Mouse (Mus musculus): Measurements from ENCODE around the gene Fat4. TPM values are rescaled to one million over a fixed set of nuclear protein-coding genes. Genes with fewer than 3 reads are reported as not detected.

Gene Fat4
- total RNA-seq, 2 experiments from 2014 or later, result under 0.01 TPM; not detected in 1

DNA sequence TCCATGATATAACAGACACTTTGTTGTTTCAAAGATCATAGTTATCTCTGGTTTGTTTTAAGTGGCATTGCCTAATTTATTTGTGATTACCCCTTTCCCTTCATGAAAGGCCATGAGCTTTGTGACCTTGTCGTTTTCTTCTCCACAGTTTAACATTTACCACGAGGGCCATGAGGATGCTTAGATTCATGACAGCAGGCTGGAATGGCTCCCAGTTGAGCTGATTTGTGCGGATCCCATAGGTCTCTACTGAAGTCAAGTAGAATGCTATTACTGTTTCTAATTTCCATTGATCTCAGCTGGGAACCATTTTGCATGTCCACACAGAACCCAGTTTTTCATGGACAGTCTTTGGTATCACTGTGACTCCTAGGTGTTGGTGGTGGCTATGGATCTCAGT, 67.5 kb downstream of the Fat4 start:
- no peak for ATAC-seq (replicated peaks; ENCODE audit: low FRiP score, poor library complexity, severe bottlenecking)

DNA sequence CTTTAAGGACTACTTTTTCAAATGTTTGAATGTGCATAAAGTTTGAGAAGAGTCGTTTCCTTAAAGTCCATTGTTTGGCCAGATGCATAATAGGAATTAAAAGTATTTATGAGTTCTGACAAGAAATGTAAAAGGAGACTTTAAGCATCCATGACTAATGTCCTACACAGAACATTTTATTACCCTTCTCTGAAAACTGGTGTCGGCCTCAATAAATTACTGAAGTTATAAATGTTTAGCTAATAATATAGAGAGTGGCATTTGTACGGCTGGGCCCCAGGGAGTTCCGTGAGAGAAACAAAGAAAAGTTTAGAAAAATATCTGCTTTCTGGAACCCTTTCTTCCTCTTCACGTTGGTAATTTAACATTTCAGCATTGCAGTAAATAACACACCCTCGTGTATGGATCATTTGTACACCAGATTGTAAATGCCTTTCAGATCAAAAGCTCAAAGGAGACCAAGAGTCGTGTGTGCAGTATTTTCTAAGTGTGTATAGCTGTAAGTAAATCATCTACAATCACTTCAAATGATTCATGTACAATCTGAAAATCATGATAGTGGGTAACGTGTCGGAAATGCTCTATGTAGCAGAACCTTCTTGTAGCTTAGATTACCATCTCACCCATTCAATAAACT, 69.4 kb downstream of the Fat4 start:
- no peak for ATAC-seq (replicated peaks; ENCODE audit: low FRiP score, poor library complexity, severe bottlenecking)

DNA sequence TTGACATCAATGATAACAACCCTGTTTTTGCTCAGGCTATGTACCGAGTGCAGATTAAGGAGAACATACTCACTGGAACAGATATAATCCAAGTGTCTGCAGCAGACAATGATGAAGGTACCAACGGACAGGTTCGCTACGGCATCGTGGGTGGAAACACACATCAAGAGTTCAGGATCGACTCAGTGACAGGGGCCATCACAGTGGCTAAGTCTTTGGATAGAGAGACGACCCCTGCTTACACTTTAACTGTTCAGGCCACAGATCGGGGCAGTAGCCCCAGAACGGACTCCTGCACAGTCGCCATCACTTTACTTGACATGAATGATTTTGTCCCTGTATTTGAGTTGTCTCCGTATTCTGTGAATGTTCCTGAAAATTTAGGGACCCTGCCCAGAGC, 70.4 kb downstream of the Fat4 start:
- no peak for ATAC-seq (replicated peaks; ENCODE audit: low FRiP score, poor library complexity, severe bottlenecking)

- no peak for ATAC-seq (replicated peaks; ENCODE audit: low FRiP score, poor library complexity, severe bottlenecking)
Observed at GRCm38 (mm10) chr3:38962328-38962727, 75.6 kb downstream of the Fat4 start.

GRCm38 (mm10) chr3:38967480-38967879, 80.7 kb downstream of the Fat4 start:
- ATAC-seq (replicated peaks; ENCODE audit: low FRiP score, poor library complexity, severe bottlenecking), result no peak

- ATAC-seq (replicated peaks; ENCODE audit: low FRiP score, poor library complexity, severe bottlenecking), result no peak
Observed at GRCm38 (mm10) chr3:38986379-38986778, 99.6 kb downstream of the Fat4 start.

GRCm38 (mm10) chr3:38989181-38989580, 102.4 kb downstream of the Fat4 start:
- ATAC-seq (replicated peaks; ENCODE audit: low FRiP score, poor library complexity, severe bottlenecking), result no peak

GRCm38 (mm10) chr3:39000011-39000410, 113.3 kb downstream of the Fat4 start:
- ATAC-seq (replicated peaks; ENCODE audit: low FRiP score, poor library complexity, severe bottlenecking), result no peak

DNA sequence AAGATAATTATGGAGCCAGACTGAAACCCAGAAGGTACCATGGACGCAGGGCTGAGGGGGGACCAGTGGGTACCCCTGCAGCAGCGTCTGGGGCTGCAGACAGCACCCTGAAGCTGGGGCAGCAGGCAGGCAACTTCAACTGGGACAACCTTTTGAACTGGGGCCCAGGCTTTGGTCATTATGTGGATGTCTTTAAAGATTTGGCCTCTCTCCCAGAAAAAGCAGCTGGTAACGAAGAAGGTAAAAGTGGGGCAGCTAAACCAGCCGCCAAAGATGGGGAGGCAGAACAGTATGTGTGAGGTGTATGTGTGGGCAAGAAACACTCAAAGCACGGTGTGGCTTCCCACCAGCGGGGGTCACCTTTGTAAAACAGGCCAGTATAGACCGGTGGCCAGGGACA, 123.8 kb downstream of the Fat4 start:
- ATAC-seq (replicated peaks; ENCODE audit: low FRiP score, poor library complexity, severe bottlenecking), result no peak

DNA sequence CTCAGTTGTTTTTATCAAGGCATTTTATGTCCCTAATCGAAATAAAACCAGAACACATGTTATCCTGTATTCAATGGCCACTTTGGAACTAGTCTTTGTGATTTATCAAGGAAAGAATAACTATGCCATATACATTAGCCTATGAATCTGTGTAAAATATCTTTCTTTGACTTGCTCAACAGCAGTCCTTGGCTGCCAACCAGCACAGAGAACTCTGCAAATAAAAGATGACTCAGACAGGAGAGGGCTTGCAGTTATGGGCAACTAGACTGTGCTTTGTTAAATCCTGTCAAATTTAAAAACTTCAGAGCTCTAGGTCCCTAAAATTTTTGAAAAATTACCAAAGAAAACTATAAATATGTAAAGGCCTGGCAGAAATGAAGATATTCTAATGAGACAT, 130.9 kb downstream of the Fat4 start:
- no peak for ATAC-seq (replicated peaks; ENCODE audit: low FRiP score, poor library complexity, severe bottlenecking)

- ATAC-seq (replicated peaks; ENCODE audit: low FRiP score, poor library complexity, severe bottlenecking), result no peak
Observed at GRCm38 (mm10) chr3:39036113-39036512, 149.4 kb downstream of the Fat4 start.

- no peak for ATAC-seq (replicated peaks; ENCODE audit: low FRiP score, poor library complexity, severe bottlenecking)
Observed at GRCm38 (mm10) chr3:39046425-39046824, 159.7 kb downstream of the Fat4 start.

DNA sequence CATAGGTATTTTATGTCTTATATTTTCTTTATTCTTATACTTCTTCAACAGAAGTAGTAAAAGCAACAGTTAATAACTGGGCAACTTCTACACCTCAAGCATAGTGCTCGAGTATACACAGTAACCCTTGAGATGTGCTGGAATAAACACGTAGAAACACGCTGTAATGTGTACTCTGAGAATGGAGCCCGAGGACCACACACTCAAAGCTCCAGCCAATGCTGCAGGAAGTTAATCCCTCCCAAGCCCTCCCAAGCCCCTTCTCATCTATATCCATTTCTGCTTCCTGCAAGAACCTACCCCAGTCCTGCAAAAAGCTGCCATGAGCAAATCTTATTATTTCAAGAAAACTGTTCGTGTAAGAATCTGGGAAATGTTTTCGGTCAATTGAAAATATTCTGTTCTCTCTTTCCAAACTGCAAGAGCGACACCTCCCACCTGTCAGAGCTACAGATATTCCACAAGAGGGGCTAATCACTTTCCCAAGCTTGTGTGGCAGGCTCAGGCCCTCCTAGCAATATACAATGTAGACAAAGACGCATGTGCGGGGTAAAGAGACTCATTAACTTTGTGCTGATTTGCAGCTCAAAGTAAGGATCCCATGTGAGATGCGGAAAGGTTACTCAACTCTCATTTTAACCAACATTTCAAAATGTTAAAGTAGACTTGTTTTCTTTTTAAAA, 161.0 kb downstream of the Fat4 start:
- ATAC-seq (replicated peaks; ENCODE audit: low FRiP score, poor library complexity, severe bottlenecking), result no peak

DNA sequence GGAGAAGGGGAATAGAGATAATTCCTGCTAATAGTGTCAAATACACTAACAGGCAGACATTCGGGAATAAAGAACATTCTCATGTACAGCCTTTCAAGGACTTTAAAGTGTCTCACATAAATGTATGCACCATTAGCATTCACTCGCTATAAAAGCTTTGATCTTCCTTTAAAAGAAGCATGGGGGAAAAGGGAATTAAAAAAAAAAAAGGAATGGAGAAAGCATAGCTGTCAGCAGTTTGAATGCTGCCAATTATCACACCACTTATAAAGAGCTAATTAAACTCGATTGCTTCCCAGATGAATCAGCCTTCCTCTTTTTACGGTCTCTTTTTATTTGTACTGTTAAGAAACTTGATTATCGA, 161.5 kb downstream of the Fat4 start:
- ATAC-seq (replicated peaks; ENCODE audit: low FRiP score, poor library complexity, severe bottlenecking), result no peak

DNA sequence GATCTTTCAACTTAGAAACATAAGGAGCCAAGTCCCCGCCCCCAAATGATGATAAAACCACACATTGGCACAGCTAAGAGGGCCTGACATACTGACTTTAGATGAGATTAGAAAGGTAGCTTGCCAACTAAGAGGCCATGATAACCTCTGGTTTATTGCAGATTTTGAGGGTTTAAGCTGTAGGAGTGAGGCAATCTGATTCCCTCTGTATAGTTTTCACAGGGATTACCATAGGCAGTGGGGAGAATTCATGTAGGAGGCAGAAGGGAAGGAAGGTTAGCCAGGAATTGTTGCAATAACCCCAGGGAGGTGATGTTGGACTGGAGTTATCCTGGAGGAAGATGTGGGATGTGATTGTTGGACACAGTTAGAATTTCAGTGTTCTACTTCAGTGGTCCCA, 163.4 kb downstream of the Fat4 start:
- no peak for ATAC-seq (replicated peaks; ENCODE audit: low FRiP score, poor library complexity, severe bottlenecking)

- no peak for ATAC-seq (replicated peaks; ENCODE audit: low FRiP score, poor library complexity, severe bottlenecking)
Observed at GRCm38 (mm10) chr3:39053072-39053471, 166.3 kb downstream of the Fat4 start.
